In the genomic region with DNA sequence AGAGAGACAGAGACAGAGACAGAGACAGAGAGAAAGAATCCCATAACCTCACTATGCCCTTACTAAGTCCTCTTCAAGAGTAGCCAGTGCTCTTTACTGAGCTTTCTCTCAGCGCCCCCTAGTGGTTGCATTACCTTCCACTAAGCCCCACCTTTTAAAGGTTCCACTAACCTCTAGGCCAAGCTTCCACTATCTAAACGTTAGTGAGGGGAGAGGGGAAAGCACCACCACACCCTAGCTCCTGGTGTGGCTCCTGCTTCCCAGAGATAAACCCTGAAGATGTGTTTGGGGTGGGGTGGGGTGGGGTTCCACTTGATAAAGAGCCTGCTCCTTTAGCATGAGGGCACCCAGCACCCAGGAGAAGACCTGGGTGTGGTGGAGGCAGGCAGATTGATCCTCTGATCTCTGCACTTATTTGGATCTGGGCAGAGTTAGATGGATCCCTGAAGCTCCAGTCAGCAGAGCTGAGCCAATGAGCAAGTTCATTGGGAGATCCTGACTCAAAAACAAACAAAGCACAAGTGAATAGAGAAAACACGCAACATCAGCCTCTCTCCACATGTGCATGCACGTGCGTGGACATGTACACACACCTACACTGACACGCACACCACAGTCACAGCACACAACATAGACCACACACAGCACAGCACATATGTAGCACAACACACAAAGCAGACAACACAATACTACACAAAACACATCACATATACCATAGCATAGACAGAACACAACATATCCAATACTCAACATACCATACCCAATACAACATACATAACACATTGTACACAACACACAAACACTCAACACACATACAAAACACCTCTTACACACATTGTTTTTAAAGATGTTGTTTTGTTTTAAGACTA, we compare ENCODE assay signal across 8 mouse cellular contexts. TPM values are rescaled to one million over a fixed set of nuclear protein-coding genes. Genes with fewer than 3 reads are reported as not detected.
DNase-seq lines count a peak whose midpoint lies in the region.

No protein-coding gene starts in this region.

- intact Hi-C loops in heart, postnatal 14 days (cut with DNase I), result loop anchor here (2.0 to 5.0 kb wide), 2 partner anchors 17 to 40 kb away; no protein-coding TSS in a partner anchor

- peak; percentile 25 for DNase-seq in ovary, postnatal 36 days (ENCODE audit: low spot score)
- no peak for DNase-seq in ovary, adult 18-20 months (ENCODE audit: low spot score)
- peak; percentile 48 for DNase-seq in adrenal gland, adult 8-10 months
- DNase-seq in embryo, embryonic 10.5 days (ENCODE audit: low spot score), result peak; percentile 88
- peak; percentile 64 to 77 for DNase-seq in heart, postnatal 14 days
- DNase-seq in liver, result peak; percentile 89
- peak; percentile 94 for DNase-seq in retina, embryonic 14.5 days (ENCODE audit: low spot score)
- DNase-seq in frontal cortex, postnatal 25 days (ENCODE audit: low spot score in 2 of 2), result no peak

RNA-seq across cellular contexts. Expression of a gene that starts 11.2 kb away (rescaled TPM):
- 1 to 10 TPM in 1 of 4 experiments, under 1 TPM in 3; 0.42 to 1.1 (median 0.71) TPM for total RNA-seq in adrenal gland, adult 8-10 months (2022)
- total RNA-seq in heart, postnatal 14 days (2021), result under 1 TPM; 0.29 to 0.41 TPM

RNA-seq across cellular contexts. Expression of a gene that starts 57.5 kb away (rescaled TPM):
- 100 to 1,000 TPM in 3 of 4 experiments, 10 to 100 TPM in 1; 65.3 to 291 (median 201) TPM for total RNA-seq in adrenal gland, adult 8-10 months (2022)
- total RNA-seq in heart, postnatal 14 days (2021), result 10 to 100 TPM; 31.8 to 33.2 TPM

Comparison
In these comparisons a context has a peak if more than half of its experiments do, and no peak if none do; other contexts are left out.
1. DNase-seq: peak in ovary, postnatal 36 days (single experiment), adrenal gland, adult 8-10 months (single experiment), embryo, embryonic 10.5 days (single experiment), heart, postnatal 14 days (2 of 2), liver (single experiment) and retina, embryonic 14.5 days (single experiment); none in ovary, adult 18-20 months (single experiment) and frontal cortex, postnatal 25 days (0 of 2).